Mouse (Mus musculus) embryo, embryonic 9.5 days (tissue): ENCODE measurements around the gene Sik1.
"Not testable (repeated sequence)": the region's sequence is repeated elsewhere in the genome, so short reads cannot be mapped to it uniquely, and the experiment has no call there.

Experiments
- DNase-seq: peaks from one replicate; pipeline ENCODE4 v3.0.0-alpha.2; 2017; ENCODE audit errors: extremely low spot score

The Sik1 gene

GRCm38 (mm10) chr17:31855597-31856518 lies at the start of gene Sik1:
Gene Sik1, minus strand, starts transcription at chr17:31855804.
- DNase-seq: peak; percentile 98

- DNase-seq: no peak
Measured at GRCm38 (mm10) chr17:31905201-31905790, 49.7 kb upstream of the Sik1 start.

GRCm38 (mm10) chr17:31904036-31904435 lies 48.4 kb upstream of the Sik1 start:
- no peak for DNase-seq

GRCm38 (mm10) chr17:31902630-31903198 lies 47.1 kb upstream of the Sik1 start:
- no peak for DNase-seq

GRCm38 (mm10) chr17:31901461-31902204 lies 46.0 kb upstream of the Sik1 start:
- DNase-seq: no peak

- no peak for DNase-seq
Measured at GRCm38 (mm10) chr17:31898941-31899340, 43.3 kb upstream of the Sik1 start.

- DNase-seq: no peak
Measured at GRCm38 (mm10) chr17:31897186-31897793, 41.7 kb upstream of the Sik1 start.

GRCm38 (mm10) chr17:31896751-31897150 lies 41.1 kb upstream of the Sik1 start:
- DNase-seq: no peak

- DNase-seq: no peak
Measured at GRCm38 (mm10) chr17:31896311-31896710, 40.7 kb upstream of the Sik1 start.

- no peak for DNase-seq
Measured at GRCm38 (mm10) chr17:31893371-31894060, 37.9 kb upstream of the Sik1 start.

GRCm38 (mm10) chr17:31892750-31893149 lies 37.1 kb upstream of the Sik1 start:
- peak; percentile 62 for DNase-seq

- DNase-seq: no peak
Measured at GRCm38 (mm10) chr17:31891858-31892257, 36.3 kb upstream of the Sik1 start.

- DNase-seq: no peak
Measured at GRCm38 (mm10) chr17:31890311-31890951, 34.8 kb upstream of the Sik1 start.

- DNase-seq: no peak
Measured at GRCm38 (mm10) chr17:31889446-31890201, 34.0 kb upstream of the Sik1 start.

GRCm38 (mm10) chr17:31888540-31888939 lies 32.9 kb upstream of the Sik1 start:
- DNase-seq: no peak

GRCm38 (mm10) chr17:31884676-31885075 lies 29.1 kb upstream of the Sik1 start:
- not testable (repeated sequence) for DNase-seq

- no peak for DNase-seq
Measured at GRCm38 (mm10) chr17:31879406-31879805, 23.8 kb upstream of the Sik1 start.

- DNase-seq: no peak
Measured at GRCm38 (mm10) chr17:31877650-31878141, 22.1 kb upstream of the Sik1 start.

GRCm38 (mm10) chr17:31877181-31877581 lies 21.6 kb upstream of the Sik1 start:
- no peak for DNase-seq

GRCm38 (mm10) chr17:31876775-31877174 lies 21.2 kb upstream of the Sik1 start:
- no peak for DNase-seq
